ENCODE assay signal across 9 mouse cellular contexts in the genomic region with DNA sequence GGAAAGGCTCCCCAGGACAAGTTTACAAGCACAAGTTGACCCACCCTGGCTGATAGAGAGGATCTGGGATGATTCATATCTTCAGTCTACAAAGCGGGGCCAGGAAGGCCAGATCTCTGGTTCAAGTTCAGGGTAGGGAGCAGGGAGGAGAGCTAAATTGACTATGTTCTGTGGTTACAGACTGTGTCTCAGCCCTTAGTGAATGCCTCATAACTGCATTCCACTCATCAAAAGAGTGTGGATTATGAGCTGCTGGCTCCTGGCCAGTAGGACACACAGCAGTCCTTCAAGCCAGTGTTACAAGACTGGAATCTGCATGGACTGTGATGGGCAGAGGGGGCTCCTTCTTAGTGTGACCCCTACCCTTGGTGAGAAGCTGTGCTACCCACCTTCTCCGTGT. TPM values are rescaled to one million over a fixed set of nuclear protein-coding genes. Genes with fewer than 3 reads are reported as not detected.
DNase-seq lines count a peak whose midpoint lies in the region; ATAC-seq and TF ChIP-seq lines count a peak whose summit lies in the region.
"Had no signal": no experiment of that assay in that cellular context is flagged by ENCODE, and none has a peak within 500 bp of the region (broad histone marks: within the 10 kb centered on the region; RNA-seq: fewer than 3 reads in every experiment).

No protein-coding gene starts in this region.

- no peak overlapping the region for H3K9ac ChIP-seq in heart, embryonic 12.5 days
- no peak overlapping the region for H3K9ac ChIP-seq in heart, postnatal 0 days (replicated peaks; ENCODE audit: low read depth, low read length)
- H3K9ac ChIP-seq in forebrain, embryonic 15.5 days (replicated peaks): no peak overlapping the region

- no peak for DNase-seq in heart, postnatal 25 days (ENCODE audit: low spot score)
- DNase-seq in 3134 (ENCODE audit: extremely low read depth, insufficient read length, low spot score): peak; percentile 15
- peak; percentile 58 for DNase-seq in heart, postnatal 0 days (ENCODE audit: low spot score)
- peak; percentile 21 to 48 for DNase-seq in kidney, postnatal 36 days
- DNase-seq in natural killer cell, adult 2 months (ENCODE audit: low spot score in 2 of 2): no peak
- no peak for DNase-seq in left cerebral cortex, postnatal 14 days (ENCODE audit: low spot score in 2 of 2)
- DNase-seq: cerebellum, adult 18-20 months had no signal

- intact Hi-C loops in heart, postnatal 25 days (cut with DNase I): no loop called here
- intact Hi-C loops in left cerebral cortex, postnatal 14 days (cut with DNase I): no loop called here

- no peak overlapping the region for H3K4me3 ChIP-seq in heart, embryonic 12.5 days
- H3K4me3 ChIP-seq in heart, postnatal 0 days (ENCODE audit: low read depth, low read length): no peak overlapping the region
- H3K4me3 ChIP-seq in forebrain, embryonic 15.5 days: no peak overlapping the region

- TF ChIP-seq EP300 in heart, postnatal 0 days (IDR thresholded peaks at IDR 0.05; ENCODE audit: low read depth): no peak

- peaks cover 32% of the 10 kb centered on the region for H3K4me1 ChIP-seq in heart, embryonic 12.5 days (replicated peaks)
- H3K4me1 ChIP-seq in heart, postnatal 0 days (ENCODE audit: control insufficient read depth, insufficient read depth): peaks cover 13% of the 10 kb centered on the region
- no peaks in the 10 kb centered on the region for H3K4me1 ChIP-seq in forebrain, embryonic 15.5 days

- no peak overlapping the region for H3K4me2 ChIP-seq in heart, embryonic 12.5 days
- H3K4me2 ChIP-seq in heart, postnatal 0 days (ENCODE audit: low read depth, low read length): no peak overlapping the region
- H3K4me2 ChIP-seq in forebrain, embryonic 15.5 days (replicated peaks): no peak overlapping the region

- H3K9me3 ChIP-seq in heart, embryonic 12.5 days (replicated peaks): no peaks in the 10 kb centered on the region
- H3K9me3 ChIP-seq in heart, postnatal 0 days (replicated peaks; ENCODE audit: control insufficient read depth, low read length): no peaks in the 10 kb centered on the region
- H3K9me3 ChIP-seq in forebrain, embryonic 15.5 days: no peaks in the 10 kb centered on the region

- H3K27me3 ChIP-seq in heart, embryonic 12.5 days (replicated peaks): no peaks in the 10 kb centered on the region
- no peaks in the 10 kb centered on the region for H3K27me3 ChIP-seq in heart, postnatal 0 days (ENCODE audit: control insufficient read depth, insufficient read depth, low read length)
- no peaks in the 10 kb centered on the region for H3K27me3 ChIP-seq in forebrain, embryonic 15.5 days

- 0 out of 2 replicates have a peak, but pooled peaks cover 2% of the 10 kb centered on the region for H3K36me3 ChIP-seq in heart, embryonic 12.5 days
- H3K36me3 ChIP-seq in heart, postnatal 0 days (replicated peaks; ENCODE audit: control insufficient read depth, insufficient read depth, low read length): no peaks in the 10 kb centered on the region
- H3K36me3 ChIP-seq in forebrain, embryonic 15.5 days: no peaks in the 10 kb centered on the region

- TF ChIP-seq CTCF in heart, postnatal 0 days (IDR thresholded peaks at IDR 0.05; ENCODE audit: low read depth): no peak

- peak overlapping the region; percentile 51; the same call in 1 of the 2 replicates for H3K27ac ChIP-seq in heart, embryonic 12.5 days (ENCODE audit: poor library complexity, severe bottlenecking)
- peak overlapping the region; percentile 53 for H3K27ac ChIP-seq in heart, postnatal 0 days (ENCODE audit: low read depth)
- H3K27ac ChIP-seq in forebrain, embryonic 15.5 days (replicated peaks): no peak overlapping the region

- WGBS in heart, embryonic 12.5 days: 41% methylated on average over 2 of the region's 2 CpGs
- WGBS in heart, postnatal 0 days: 37% methylated on average over 2 of the region's 2 CpGs
- 75% methylated on average over 2 of the region's 2 CpGs for WGBS in forebrain, embryonic 15.5 days

- no peak for ATAC-seq in heart, embryonic 12.5 days (ENCODE audit: insufficient number of reproducible peaks, low FRiP score)
- peak; percentile 71 for ATAC-seq in heart, postnatal 0 days (ENCODE audit: insufficient read depth, low read depth)
- ATAC-seq in forebrain, embryonic 15.5 days (replicated peaks): no peak

RNA-seq across cellular contexts. Expression of a gene that starts 48.4 kb away (rescaled TPM):
- 11.0 and 13.0 TPM in 2 replicates for polyA plus RNA-seq in heart, embryonic 12.5 days (2016; fragmentation: Nextera tagmentation; extraction: Ambion mirVana)
- total RNA-seq in heart, postnatal 25 days (2021): 10 to 100 TPM; 55.1 to 80.7 TPM
- 47.6 and 71.6 TPM in 2 replicates for total RNA-seq in heart, postnatal 0 days (2014; rRNA removed; ENCODE audit: low replicate concordance)
- polyA plus RNA-seq in heart, postnatal 0 days (2015; fragmentation: Nextera tagmentation; extraction: Ambion mirVana): 11.5 and 12.1 TPM in 2 replicates
- total RNA-seq in left cerebral cortex, postnatal 14 days (2021): 10 to 100 TPM; 39.4 to 41.3 TPM
- 3.3 and 3.4 TPM in 2 replicates for polyA plus RNA-seq in forebrain, embryonic 15.5 days (2015; fragmentation: Nextera tagmentation; extraction: Ambion mirVana)

Comparison
In these comparisons a context has a peak if more than half of its experiments do, and no peak if none do; other contexts are left out.
1. DNase-seq: peak in 3134 (single experiment), heart, postnatal 0 days (single experiment) and kidney, postnatal 36 days (2 of 2); none in heart, postnatal 25 days (single experiment), natural killer cell, adult 2 months (0 of 2) and left cerebral cortex, postnatal 14 days (0 of 2).